Mouse (Mus musculus) MEL-GATA-1-ER (cell line): Measurements from ENCODE around the gene Apoa4.

ENCODE experiments used
- DNase-seq: peaks from one replicate; pipeline ENCODE4 v3.0.0-alpha.2; 2012; ENCODE audit warnings: low read depth; ENCODE audit errors: extremely low read depth

Gene Apoa4

DNA sequence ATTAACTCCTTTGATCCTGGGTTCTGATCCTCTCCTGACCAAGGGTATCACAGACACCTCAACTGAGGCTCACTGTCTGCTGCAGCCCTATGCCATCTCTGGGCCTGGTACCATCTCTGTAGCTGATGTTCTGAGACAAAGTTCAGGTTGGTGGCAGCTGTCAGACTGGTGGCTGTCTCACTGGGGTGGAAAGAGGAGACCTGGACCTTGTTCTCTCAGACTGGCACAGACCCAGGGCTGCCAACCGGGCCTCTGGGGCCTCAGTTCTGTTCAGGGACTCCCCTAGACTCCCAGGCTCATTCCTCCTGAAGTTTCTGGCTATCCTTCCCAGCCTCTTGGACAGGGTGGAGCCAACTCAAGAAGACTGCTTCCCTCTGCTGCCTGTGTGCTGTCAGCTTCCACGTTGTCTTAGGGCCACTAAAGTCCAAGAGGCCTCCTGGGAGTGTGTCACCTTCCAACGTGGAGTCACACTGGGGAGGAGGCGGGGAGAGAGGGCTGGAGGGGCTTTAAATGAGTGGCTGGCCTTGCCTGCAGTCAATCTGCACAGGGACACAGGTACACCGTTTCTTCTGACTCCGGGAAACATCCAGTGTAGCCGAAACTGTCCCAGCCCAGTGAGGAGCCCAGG is at the start of gene Apoa4:
Gene Apoa4 (plus strand): TSS at position 171 of the 628 bp plus-strand sequence.
- DNase-seq = no peak

- DNase-seq = no peak
Observed at GRCm38 (mm10) chr9:46191234-46191633, 49.3 kb upstream of the Apoa4 start.

GRCm38 (mm10) chr9:46191644-46192043 is 48.9 kb upstream of the Apoa4 start:
- DNase-seq = no peak

DNA sequence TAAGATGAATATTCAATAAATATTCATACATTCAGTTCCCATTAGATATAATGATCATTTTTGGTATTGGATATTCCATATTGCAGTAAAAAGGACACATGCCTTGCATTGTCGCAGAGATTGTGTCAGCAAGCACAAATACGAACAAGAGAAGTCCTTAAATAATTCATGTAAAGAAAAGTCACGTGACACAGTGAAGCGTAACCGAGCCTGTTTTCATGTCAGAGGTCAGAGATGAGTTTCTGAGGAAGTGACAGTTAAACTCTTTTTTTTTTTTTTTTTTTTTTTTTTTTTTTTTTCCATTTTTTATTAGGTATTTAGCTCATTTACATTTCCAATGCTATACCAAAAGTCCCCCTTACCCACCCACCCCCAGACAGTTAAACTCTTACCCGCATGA is 47.9 kb upstream of the Apoa4 start:
- DNase-seq = no peak

DNA sequence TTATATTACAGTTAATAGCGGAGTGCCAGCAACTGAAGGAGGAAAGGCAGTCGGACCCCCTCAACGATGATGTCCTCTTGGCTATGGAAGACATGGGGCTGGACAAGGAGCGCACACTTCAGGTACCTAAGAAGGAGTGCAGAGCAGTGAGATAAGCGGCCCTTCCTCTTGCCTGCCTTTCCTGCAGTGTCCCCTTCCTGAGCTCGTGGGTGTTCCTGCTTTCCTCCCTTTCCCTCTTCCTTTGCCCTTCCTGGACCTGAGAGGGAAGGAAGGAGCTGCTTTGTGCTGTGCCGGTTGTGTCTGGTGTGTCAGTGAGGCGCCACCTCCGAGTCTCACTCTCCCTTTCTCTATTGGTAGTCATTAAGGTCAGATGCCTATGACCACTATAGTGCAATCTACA is 45.7 kb upstream of the Apoa4 start:
- no peak for DNase-seq

DNA sequence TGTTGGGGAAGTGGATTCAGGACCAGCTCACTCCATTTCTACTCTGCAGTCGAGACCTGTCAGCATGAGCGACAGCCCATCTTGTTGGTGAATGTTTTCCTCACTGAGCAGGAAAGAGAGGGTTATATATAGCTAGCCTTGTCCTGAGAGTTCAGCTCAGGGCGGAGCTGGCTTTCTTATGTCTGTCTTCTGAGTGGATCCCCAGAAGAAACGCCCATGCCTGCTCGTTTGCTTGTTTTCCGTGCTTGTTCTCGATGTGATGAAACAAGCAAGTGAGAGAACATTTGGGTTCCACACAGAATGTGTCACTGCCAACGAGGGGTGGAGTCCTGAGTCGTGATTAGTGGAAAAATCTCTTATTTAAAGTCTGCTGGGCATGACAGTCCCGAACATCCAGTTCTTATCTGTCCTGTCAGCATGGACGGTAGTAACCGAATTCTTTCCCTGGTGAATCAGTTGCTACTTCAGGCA is 43.8 kb upstream of the Apoa4 start:
- no peak for DNase-seq

DNA sequence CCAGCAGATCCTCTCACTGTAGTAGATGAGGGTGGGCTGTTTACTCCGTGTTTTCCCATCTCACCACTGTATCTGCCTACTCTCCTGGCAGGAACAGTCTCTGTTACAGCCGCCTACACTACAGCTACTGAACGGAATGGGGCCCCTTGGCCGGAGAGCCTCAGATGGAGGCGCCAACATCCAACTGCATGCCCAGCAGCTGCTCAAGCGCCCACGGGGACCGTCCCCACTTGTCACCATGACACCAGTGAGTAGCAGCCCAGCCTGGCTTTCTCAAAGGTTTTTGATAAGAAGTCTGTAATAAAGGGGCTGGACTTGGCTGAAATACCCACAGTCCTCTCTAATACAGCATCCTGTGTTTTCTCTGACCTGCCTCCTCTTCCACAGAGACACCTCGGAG is 42.0 kb upstream of the Apoa4 start:
- DNase-seq = no peak

- no peak for DNase-seq
Observed at GRCm38 (mm10) chr9:46198936-46199335, 41.6 kb upstream of the Apoa4 start.

GRCm38 (mm10) chr9:46199609-46200008 is 40.9 kb upstream of the Apoa4 start:
- no peak for DNase-seq

DNA sequence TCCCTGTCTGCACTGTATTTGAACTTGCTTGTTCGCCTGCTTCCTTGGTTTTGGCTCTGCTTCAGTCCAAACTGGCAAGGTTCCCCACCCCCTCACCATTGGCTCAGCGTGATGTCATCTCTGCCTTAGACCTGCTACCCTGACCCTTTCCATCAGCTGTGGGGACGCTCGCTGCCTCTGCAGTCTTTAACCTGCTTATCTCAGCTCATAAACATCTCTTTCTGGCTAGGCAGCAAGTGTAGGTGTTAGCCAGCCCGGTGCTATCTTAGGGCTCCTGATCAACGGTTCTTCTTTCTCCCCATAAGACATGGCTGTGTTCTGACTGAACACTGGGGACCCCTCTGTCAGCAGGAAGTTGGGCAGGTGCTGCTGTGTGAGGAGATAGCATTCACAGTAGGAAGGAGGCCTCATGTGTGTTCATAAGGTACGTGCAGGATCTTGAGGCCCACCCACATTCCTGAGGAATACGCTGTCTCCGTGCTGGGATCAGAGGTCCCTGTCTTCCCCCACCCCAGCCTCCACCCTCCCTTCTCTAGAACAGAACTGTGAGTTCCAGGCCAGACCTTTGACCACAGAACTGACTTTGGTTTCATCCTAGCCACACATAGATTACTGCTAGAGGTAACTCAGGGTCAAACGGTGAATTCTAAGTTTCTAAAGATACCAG is 33.5 kb upstream of the Apoa4 start:
- DNase-seq = peak; percentile 83

- DNase-seq = no peak
Observed at GRCm38 (mm10) chr9:46207501-46207869, 33.0 kb upstream of the Apoa4 start.

DNA sequence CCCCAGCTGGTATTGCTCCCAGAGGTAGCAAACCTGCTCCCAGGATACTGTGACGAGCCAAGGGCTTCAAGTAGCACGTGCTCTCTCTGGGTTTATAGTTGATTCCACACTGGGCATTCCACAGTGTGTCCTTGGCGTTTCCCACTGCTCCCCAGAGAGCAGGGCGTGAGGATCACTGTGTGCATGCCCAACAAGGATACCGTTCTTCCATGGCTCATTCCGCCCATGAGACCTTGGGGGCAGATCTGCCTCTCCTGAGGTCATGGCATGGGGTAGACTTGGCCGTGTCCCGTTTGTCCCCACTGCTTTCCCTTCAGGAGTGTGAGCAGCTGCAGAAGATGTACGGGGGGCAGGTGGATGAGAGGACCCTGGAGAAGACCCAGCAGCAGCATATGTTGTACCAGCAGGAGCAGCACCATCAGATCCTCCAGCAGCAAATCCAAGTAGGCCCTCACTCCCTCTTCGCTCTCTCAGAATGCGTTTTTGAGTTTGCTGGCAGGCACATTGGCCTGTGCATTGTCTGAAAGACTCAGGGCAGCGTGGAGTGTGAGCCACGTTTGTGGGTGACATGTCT is 32.0 kb upstream of the Apoa4 start:
- no peak for DNase-seq

- DNase-seq = no peak
Observed at GRCm38 (mm10) chr9:46210473-46210872, 30.0 kb upstream of the Apoa4 start.

- no peak for DNase-seq
Observed at GRCm38 (mm10) chr9:46214276-46214675, 26.2 kb upstream of the Apoa4 start.

- no peak for DNase-seq
Observed at GRCm38 (mm10) chr9:46214946-46215337, 25.6 kb upstream of the Apoa4 start.

GRCm38 (mm10) chr9:46215338-46216322 is 24.9 kb upstream of the Apoa4 start:
- peak; percentile 95 for DNase-seq

DNA sequence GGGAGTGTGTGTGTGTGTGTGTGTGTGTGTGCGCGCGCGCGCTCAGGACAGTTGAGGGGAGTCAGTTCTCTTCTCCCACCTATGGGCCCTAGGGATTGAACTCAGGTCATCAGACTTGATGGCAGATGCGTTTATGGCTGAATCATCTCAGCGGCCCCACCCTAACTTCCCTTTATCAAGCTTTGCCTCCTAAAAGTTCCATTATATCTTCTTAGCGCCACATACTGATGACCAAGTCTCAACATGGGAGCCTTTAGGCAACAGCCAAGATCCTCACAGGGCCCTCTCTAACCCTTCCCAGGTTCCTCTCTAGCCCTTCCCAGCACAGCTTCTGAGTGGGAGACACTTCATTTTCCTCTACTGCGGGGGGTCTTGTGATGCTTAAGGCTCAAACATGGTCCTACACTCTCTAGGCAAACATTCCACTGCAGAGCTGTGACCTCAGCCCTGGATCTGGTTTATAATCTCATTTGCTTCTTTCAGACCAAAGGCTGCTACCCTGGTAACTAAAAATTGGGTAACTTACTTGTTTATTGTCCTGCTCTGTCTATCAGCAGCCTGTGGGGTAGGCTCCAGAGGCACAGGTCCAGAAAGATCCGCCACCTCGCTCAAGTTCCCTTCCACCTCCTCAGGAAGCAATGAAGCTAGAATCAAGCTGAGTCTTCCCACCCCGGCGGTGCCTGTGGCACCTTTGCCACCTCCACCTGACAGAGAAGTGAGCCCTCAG is 23.6 kb upstream of the Apoa4 start:
- peak; percentile 55 for DNase-seq

GRCm38 (mm10) chr9:46218176-46218575 is 22.3 kb upstream of the Apoa4 start:
- DNase-seq = peak; percentile 69

DNA sequence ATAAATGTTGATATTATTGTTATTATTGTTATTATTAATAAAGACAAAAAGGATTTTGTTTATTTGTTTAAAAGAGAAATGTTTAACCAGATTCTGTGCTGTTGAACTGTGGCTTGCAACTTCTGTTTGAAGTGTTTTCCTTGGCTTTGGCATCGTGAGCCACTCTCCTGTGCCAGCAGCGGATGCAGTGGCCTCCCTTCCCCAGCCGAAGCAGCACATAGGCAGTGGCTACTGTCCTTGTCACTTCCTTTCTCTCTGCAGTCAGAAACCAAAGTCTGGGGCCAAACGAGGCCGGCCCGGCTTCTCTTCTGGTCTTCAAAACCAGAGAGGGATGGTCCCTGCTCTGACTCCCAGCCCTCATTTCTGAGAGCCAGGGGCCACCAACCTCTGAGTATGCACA is 17.4 kb upstream of the Apoa4 start:
- DNase-seq = no peak

DNA sequence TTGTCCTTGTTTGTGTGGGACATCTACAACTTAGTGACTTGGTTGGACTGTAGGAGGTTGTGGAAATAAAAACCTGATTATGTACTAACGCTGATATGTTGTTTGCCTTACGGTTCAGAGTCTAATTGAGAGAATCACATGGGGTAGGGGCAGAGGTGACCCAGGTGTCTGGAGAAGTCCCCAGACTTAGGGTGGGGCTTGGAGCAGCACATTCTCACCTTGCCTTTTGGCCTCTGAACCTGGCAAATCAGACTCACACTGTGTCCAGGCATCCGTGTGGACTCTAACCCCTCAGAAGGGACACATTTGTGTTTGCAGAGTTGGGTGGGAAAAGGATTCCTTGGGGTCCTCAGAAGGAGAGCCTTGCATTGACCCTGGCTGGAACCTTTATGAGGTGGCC is 16.4 kb upstream of the Apoa4 start:
- DNase-seq = no peak
